Mouse (Mus musculus) T-helper 1 cell (primary cell): ENCODE measurements around the gene Mdh1b.

Source experiments
- in situ Hi-C: fragments of 300-600 bp; cut with MboI, MseI; formaldehyde crosslinking; loops from one replicate; pipeline ENCODE4 v1.15.1; 2025; ENCODE audit warnings: high pct_unique_total_duplicates

Gene Mdh1b

DNA sequence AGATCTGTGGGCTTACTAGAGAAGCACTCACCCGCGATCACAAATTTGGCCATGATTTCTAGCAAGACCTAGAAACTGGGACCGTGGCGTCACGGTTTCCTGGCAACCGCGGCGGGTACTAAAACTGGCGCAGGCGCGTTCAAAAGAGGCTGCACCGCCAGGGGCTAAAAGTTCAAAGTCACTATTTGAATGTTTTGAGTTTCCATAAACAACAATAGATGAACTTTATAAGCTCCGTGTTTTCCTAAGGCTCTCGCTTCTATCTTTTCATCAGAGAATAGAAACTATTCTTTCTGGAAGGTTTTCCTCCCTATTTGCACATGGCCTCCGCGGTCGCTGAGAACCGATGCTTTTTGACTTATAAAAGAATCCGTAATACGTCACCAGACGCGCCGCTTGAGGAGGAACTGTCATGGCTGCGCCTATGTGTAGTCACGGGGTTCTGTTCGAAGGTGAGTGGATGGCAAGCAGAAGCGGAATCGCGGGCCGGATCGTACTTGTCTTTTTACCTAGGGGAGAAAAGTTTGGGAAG lies at the start of gene Mdh1b, which contains the start of gene Fastkd2:
Mdh1b (minus strand) TSS at position 79 of the 532 bp plus-strand sequence.
Fastkd2 (plus strand) TSS at position 375 of the 532 bp plus-strand sequence.
- in situ Hi-C loops: no loop called here

- in situ Hi-C loops: no loop called here
These were observed 46.9 kb upstream of the Mdh1b start for GRCm38 (mm10) chr1:63776902-63777630.

GRCm38 (mm10) chr1:63776396-63776795 lies 46.3 kb upstream of the Mdh1b start:
- in situ Hi-C loops: no loop called here

GRCm38 (mm10) chr1:63770309-63770708 lies 40.2 kb upstream of the Mdh1b start:
- in situ Hi-C loops: no loop called here

- in situ Hi-C loops: loop anchor here (10.0 kb wide), 1 partner anchor 676 kb away; no protein-coding TSS in a partner anchor
These were observed 39.0 kb upstream of the Mdh1b start, which contains the start of gene 4933402D24Rik for GRCm38 (mm10) chr1:63769167-63769566. TSS of gene 4933402D24Rik (minus strand) at chr1:63769267.

GRCm38 (mm10) chr1:63768112-63768511 lies 38.0 kb upstream of the Mdh1b start:
- in situ Hi-C loops: loop anchor here (10.0 kb wide), 1 partner anchor 677 kb away; no protein-coding TSS in a partner anchor

DNA sequence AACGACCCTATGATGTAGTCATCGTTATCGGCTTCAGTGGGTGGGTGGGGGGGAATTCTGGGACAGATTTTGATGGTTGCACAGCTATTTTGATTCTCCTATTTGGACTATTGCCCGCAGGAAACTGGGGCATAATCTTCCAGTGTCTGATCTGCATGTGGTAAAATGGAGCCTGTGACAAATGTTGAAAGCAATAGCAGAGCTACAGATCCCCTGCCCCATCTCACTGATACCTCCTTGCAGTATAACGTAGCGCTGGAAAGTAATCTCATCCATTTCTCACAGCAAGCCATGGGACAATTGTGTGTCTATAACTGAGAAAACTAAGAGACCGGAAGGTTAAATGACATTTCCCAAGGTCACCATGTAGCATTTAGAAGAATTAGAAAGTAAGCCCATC lies 34.3 kb upstream of the Mdh1b start:
- in situ Hi-C loops: loop anchor here (5.0 to 10.0 kb wide), 2 partner anchors 92 to 680 kb away; no protein-coding TSS in a partner anchor

DNA sequence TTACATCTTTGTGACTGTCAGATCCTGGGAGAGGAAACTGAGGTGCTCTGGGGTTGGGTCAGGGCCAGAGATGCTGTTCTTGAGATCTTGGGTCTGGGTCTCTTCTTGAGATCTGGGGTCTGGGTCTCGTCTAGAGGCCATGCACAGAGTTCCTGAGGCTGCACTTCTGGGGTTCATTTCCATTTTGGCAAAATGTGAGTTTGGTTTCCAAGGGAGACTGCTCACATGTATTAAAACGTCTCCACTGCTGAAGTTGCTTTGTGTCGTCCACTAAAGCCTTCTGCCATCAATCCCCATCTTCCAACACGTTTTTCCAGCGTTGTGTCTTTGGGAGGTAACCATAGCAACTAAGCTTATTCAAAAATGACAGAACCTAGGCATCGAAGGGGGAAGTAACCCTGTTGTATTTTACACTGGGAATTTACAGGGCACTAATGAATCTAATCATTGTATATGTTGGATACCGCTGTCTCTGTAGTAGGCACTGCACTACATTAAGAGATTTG lies 33.8 kb upstream of the Mdh1b start:
- in situ Hi-C loops: loop anchor here (5.0 to 10.0 kb wide), 2 partner anchors 92 to 681 kb away; no protein-coding TSS in a partner anchor

- in situ Hi-C loops: loop anchor here (5.0 to 10.0 kb wide), 2 partner anchors 91 to 682 kb away; no protein-coding TSS in a partner anchor
These were observed 33.1 kb upstream of the Mdh1b start for GRCm38 (mm10) chr1:63763212-63763694.

DNA sequence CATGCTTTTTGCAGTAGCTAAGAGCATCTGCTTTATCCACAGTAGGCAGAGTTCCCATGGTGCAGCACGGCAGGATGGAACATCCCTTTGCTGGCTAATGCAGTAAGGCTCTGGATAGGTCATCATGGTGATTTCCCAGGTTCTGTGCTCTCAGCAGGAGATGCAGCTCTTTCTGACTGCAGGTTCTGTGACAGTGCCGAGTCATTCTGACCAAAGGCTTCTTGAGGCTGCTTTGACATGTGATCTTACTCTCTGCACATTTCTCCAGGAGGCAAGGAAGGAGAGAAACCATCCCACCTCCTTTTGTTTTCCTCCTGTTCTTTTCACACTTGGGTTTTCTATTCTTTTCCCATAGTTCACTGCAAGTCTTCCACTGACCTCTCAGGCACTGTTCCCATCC lies 25.9 kb upstream of the Mdh1b start:
- in situ Hi-C loops: no loop called here

DNA sequence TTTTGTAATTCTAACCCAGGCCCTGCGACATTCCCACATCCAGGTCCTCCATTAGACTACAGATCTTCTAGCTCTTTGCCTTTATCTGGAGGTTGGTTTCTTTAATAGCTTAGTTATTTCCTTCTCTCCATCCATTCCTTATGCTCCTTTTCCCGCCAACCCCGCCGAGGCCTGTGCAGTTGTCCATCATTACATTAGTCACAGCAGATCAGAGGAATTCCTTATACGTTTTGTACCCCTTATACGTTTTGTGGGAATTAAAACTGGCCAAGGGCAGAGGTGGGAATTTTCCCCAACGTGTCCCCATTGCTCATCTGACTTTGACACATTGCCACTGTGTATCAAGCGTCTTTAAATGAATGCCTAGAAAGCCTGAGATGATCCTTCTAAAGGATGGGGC lies 322 bp downstream of the Mdh1b start:
- in situ Hi-C loops: no loop called here

- in situ Hi-C loops: no loop called here
These were observed 10.0 kb downstream of the Mdh1b start for GRCm38 (mm10) chr1:63720161-63720560.

DNA sequence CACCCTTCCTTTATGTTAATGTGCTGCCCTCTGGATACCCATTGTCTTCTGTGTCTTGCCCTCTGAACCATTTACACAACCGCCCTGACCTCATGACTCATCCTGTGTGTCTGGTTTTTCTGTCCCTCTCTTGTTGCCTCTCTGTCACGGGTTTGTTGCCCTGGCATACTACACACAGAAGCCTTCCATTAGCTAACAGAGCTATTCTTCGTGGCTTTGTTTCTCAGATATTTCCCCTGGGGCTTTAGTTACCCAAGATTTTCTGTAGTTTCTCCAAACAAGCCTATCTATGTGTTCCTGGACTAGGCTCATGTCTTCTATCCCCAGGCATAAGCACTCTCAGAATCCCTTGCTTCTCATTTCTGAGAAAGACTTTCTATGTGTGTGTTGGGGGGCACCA lies 21.2 kb downstream of the Mdh1b start:
- in situ Hi-C loops: no loop called here

GRCm38 (mm10) chr1:63705733-63706132 lies 24.4 kb downstream of the Mdh1b start:
- in situ Hi-C loops: no loop called here

DNA sequence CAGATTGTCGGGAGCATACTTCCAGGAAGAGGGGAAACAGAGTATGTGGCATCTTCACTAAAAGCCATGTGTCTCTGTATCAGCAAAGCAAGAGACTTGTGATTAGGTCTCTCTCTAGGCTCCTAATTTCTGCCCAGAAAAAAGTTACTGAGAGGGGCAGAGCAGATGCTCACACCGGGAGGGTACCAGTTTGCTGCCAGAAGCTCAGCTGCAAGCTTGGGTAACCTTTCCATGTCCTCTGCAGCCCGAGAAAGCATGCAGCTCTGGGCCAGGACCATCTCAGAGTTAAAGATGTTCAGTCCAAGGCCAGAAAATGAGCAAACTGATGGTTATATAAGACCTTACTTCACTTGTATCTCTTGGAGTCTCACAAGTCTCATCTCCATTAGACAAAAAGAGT lies 33.3 kb downstream of the Mdh1b start:
- in situ Hi-C loops: no loop called here

DNA sequence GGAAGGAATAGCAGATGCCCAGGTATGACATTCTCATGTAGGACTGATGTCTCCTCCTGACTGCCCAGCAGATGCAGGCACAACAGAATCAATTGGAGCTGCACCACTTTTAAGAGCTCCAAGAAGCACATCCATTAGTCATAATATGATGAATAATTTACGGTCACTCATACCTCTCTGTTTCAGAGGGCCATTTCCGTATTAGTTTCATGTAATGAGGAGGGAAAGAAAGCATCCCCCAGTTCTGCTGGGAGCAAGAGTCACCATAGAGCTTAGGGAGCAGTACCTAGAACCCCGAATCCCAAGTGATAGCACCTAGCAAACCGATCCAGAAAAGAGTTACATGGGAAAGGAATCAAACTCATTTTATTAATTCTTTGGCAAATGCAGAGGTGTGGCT lies 43.3 kb downstream of the Mdh1b start, which contains the start of gene Dytn:
Dytn (minus strand) TSS at position 101 of the 400 bp plus-strand sequence.
- in situ Hi-C loops: no loop called here

DNA sequence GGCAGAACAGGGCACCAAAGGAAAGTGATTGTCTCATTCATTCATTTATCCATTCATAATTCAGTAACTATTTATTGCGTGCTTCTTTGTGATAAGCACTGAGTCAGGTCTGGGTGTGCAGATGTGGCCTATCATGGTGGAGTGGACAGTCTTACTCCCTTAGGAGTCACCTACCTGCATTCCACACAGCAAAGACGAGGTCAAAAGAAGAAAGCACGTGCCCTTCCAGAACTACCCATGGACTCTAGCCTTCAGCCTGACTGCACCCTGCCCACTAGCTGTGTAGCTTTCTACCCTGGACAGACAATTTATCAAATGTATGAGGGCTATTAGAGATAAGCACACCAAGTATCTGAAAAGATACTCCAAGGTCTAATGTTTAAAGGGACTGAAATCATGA lies 54.1 kb downstream of the Mdh1b start:
- in situ Hi-C loops: loop anchor here (10.0 kb wide), 1 partner anchor 769 kb away; no protein-coding TSS in a partner anchor

- in situ Hi-C loops: loop anchor here (10.0 to 25.0 kb wide), 2 partner anchors 1036 to 1343 kb away; no protein-coding TSS in a partner anchor
These were observed 61.3 kb downstream of the Mdh1b start for GRCm38 (mm10) chr1:63668852-63669160.

DNA sequence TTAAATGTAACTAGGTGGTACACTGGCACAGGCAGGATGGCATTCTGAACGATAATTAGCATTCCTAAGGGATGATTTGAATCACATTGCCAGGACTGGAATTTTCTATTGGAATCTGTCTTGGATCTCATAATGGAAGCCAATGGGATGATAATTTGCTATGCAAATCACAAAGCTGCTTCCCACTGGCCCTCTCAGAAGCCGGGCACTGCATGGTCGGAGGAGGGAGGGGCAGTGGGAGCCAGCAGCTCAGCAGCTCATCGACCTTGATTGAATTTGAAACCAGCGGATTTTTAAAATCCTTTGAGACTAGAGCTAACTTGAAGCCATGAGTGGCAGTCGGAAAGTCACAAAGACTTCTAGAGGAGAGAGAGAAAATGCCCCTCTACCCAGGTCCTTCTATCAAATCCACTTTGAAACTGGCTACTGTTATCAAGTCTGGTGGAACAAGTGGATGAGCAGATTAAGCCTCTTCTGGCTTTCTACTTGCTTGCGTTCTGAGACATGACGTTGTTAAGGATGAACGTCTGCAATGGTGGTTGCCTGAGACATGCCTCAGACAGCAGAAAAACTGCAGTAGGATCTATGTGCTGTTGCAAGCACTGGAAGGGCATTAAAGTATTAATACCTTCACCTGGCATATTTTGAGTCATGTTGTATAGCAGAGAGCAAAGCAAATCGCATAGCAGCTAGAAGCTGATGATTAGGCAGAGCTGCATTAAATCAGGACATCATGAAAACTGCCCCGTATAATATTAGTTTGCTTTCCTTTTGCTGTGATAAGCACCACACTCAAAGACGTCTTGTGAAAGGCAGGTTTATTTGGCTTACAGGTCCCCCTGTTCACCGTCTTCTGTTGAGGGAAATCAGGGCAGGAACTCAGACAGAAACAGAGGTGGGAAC lies 61.9 kb downstream of the Mdh1b start:
- in situ Hi-C loops: loop anchor here (10.0 to 25.0 kb wide), 2 partner anchors 1037 to 1344 kb away; no protein-coding TSS in a partner anchor

- in situ Hi-C loops: loop anchor here (10.0 to 25.0 kb wide), 2 partner anchors 1037 to 1345 kb away; no protein-coding TSS in a partner anchor
These were observed 62.7 kb downstream of the Mdh1b start for GRCm38 (mm10) chr1:63667201-63667948.
